ENCODE assay signal across 10 mouse cellular contexts in genomic region chr2:32165040-32165800, GRCm38 (mm10). TPM values are rescaled to one million over a fixed set of nuclear protein-coding genes. Genes with fewer than 3 reads are reported as not detected.
DNase-seq lines count a peak whose midpoint lies in the region; ATAC-seq and TF ChIP-seq lines count a peak whose summit lies in the region.
"Had no signal": no experiment of that assay in that cellular context is flagged by ENCODE, and none has a peak within 500 bp of the region (broad histone marks: within the 10 kb centered on the region; RNA-seq: fewer than 3 reads in every experiment).

No protein-coding gene starts in this region.

- peak overlapping the region; percentile 30 for H3K27ac ChIP-seq in embryonic facial prominence, embryonic 12.5 days
- no peak overlapping the region for H3K27ac ChIP-seq in embryonic facial prominence, embryonic 10.5 days (replicated peaks)
- H3K27ac ChIP-seq in liver, adult 2 months (replicated peaks; ENCODE audit: insufficient read depth, low read depth, low read length) = peak overlapping the region; percentile 77
- 0 out of 2 replicates have a peak overlapping the region, but pooled peaks have one; percentile 3 for H3K27ac ChIP-seq in intestine, embryonic 15.5 days
- H3K27ac ChIP-seq: midbrain, embryonic 10.5 days had no signal

- H3K79me2 ChIP-seq in liver, adult 2 months (ENCODE audit: control insufficient read depth, insufficient read depth, low read length) = peaks cover 74% of the 10 kb centered on the region

- TF ChIP-seq CTCF in liver, adult 2 months (IDR thresholded peaks at IDR 0.05; ENCODE audit: low read depth, low read length) = no peak

- H3K27me3 ChIP-seq in embryonic facial prominence, embryonic 12.5 days = no peaks in the 10 kb centered on the region
- no peaks in the 10 kb centered on the region for H3K27me3 ChIP-seq in embryonic facial prominence, embryonic 10.5 days (replicated peaks; ENCODE audit: low read depth, poor library complexity, severe bottlenecking)
- no peaks in the 10 kb centered on the region for H3K27me3 ChIP-seq in liver, adult 2 months (ENCODE audit: control insufficient read depth, insufficient read depth, low read length)
- no peaks in the 10 kb centered on the region for H3K27me3 ChIP-seq in intestine, embryonic 15.5 days (replicated peaks)

- DNase-seq in embryonic facial prominence, embryonic 10.5 days (ENCODE audit: low spot score) = no peak
- DNase-seq in liver, adult 2 months (ENCODE audit: extremely low read depth, low read depth, low spot score) = peak; percentile 89
- no peak for DNase-seq in liver
- peak; percentile 51 to 73 for DNase-seq in natural killer cell, adult 2 months (ENCODE audit: low spot score in 2 of 2)
- DNase-seq in B cell, adult 2 months = no peak
- DNase-seq in layer of hippocampus, postnatal 10 days (ENCODE audit: low spot score in 2 of 2) = no peak
- DNase-seq: heart, postnatal 10 days had no signal

- no peak overlapping the region for H3K4me2 ChIP-seq in embryonic facial prominence, embryonic 12.5 days (replicated peaks)
- no peak overlapping the region for H3K4me2 ChIP-seq in intestine, embryonic 15.5 days (replicated peaks)

- TF ChIP-seq POLR2A in liver, adult 2 months (IDR thresholded peaks at IDR 0.05; ENCODE audit: extremely low read depth, insufficient read depth, low read length) = no peak

- no peaks in the 10 kb centered on the region for H3K9me3 ChIP-seq in embryonic facial prominence, embryonic 12.5 days
- peaks cover 2% of the 10 kb centered on the region; the same call in 1 of the 2 replicates for H3K9me3 ChIP-seq in embryonic facial prominence, embryonic 10.5 days
- H3K9me3 ChIP-seq in intestine, embryonic 15.5 days = no peaks in the 10 kb centered on the region
- H3K9me3 ChIP-seq: midbrain, embryonic 10.5 days had no signal

- no peak overlapping the region for H3K9ac ChIP-seq in embryonic facial prominence, embryonic 12.5 days
- no peak overlapping the region for H3K9ac ChIP-seq in liver, adult 2 months (ENCODE audit: low read depth, low read length)
- H3K9ac ChIP-seq in intestine, embryonic 15.5 days = no peak overlapping the region

- peaks cover under 1% of the 10 kb centered on the region; the same call in 1 of the 2 replicates for H3K36me3 ChIP-seq in embryonic facial prominence, embryonic 12.5 days
- H3K36me3 ChIP-seq in embryonic facial prominence, embryonic 10.5 days (replicated peaks) = peaks cover 51% of the 10 kb centered on the region
- no peaks in the 10 kb centered on the region for H3K36me3 ChIP-seq in liver, adult 2 months (ENCODE audit: control insufficient read depth, insufficient read depth, low read length)
- no peaks in the 10 kb centered on the region for H3K36me3 ChIP-seq in intestine, embryonic 15.5 days

- H3K4me1 ChIP-seq in embryonic facial prominence, embryonic 12.5 days = peaks cover 50% of the 10 kb centered on the region
- peaks cover 64% of the 10 kb centered on the region for H3K4me1 ChIP-seq in embryonic facial prominence, embryonic 10.5 days
- peaks cover 37% of the 10 kb centered on the region for H3K4me1 ChIP-seq in liver, adult 2 months (ENCODE audit: control insufficient read depth, insufficient read depth, low read length)
- H3K4me1 ChIP-seq in intestine, embryonic 15.5 days (replicated peaks) = peaks cover 57% of the 10 kb centered on the region

- H3K4me3 ChIP-seq in embryonic facial prominence, embryonic 12.5 days = no peak overlapping the region
- no peak overlapping the region for H3K4me3 ChIP-seq in embryonic facial prominence, embryonic 10.5 days
- no peak overlapping the region for H3K4me3 ChIP-seq in liver, adult 2 months (ENCODE audit: insufficient read depth, low read depth, low read length)
- no peak overlapping the region for H3K4me3 ChIP-seq in intestine, embryonic 15.5 days (replicated peaks)
- H3K4me3 ChIP-seq: midbrain, embryonic 10.5 days had no signal

- WGBS in embryonic facial prominence, embryonic 12.5 days = 88% methylated on average over 11 of the region's 11 CpGs
- WGBS in embryonic facial prominence, embryonic 10.5 days = 89% methylated on average over 11 of the region's 11 CpGs
- WGBS in liver, adult 2 months = 54% methylated on average over 11 of the region's 11 CpGs
- 75% methylated on average over 11 of the region's 11 CpGs for WGBS in intestine, embryonic 15.5 days

- ATAC-seq in embryonic facial prominence, embryonic 12.5 days (ENCODE audit: insufficient number of reproducible peaks, insufficient read depth, low FRiP score, low TSS enrichment) = no peak
- peak; percentile 31; the same call in 1 of the 2 replicates for ATAC-seq in intestine, embryonic 15.5 days

RNA-seq across cellular contexts. Expression of gene Prrc2b, which starts 14.3 kb away (rescaled TPM):
- 81.8 and 83.2 TPM in 2 replicates for polyA plus RNA-seq in embryonic facial prominence, embryonic 12.5 days (2016; fragmentation: Nextera tagmentation; extraction: Ambion mirVana)
- polyA plus RNA-seq in embryonic facial prominence, embryonic 10.5 days (2016; fragmentation: Nextera tagmentation; extraction: Ambion mirVana) = 60.0 and 69.9 TPM in 2 replicates
- total RNA-seq in liver, adult 2 months (2014; rRNA removed) = 5.5 and 12.5 TPM in 2 replicates
- polyA plus RNA-seq in liver, adult 2 months (2012; rRNA removed) = 12.1 and 14.7 TPM in 2 replicates
- 32.5 and 36.1 TPM in 2 replicates for polyA plus RNA-seq in intestine, embryonic 15.5 days (2015; fragmentation: Nextera tagmentation; extraction: Ambion mirVana)
- total RNA-seq in layer of hippocampus, postnatal 10 days (2021) = 100 to 1,000 TPM; 272 to 279 TPM

Comparison
In these comparisons a context has a peak if more than half of its experiments do, and no peak if none do; other contexts are left out.
1. DNase-seq: peak in liver, adult 2 months (single experiment) and natural killer cell, adult 2 months (2 of 2); none in embryonic facial prominence, embryonic 10.5 days (single experiment), liver (single experiment), B cell, adult 2 months (0 of 2) and layer of hippocampus, postnatal 10 days (0 of 2).